Mouse (Mus musculus) MEL-GATA-1-ER (cell line): ENCODE results near the gene Atrx.
"Not testable (repeated sequence)": the region's sequence is repeated elsewhere in the genome, so short reads cannot be mapped to it uniquely, and the experiment has no call there.

Experiments
- DNase-seq: peaks from one replicate; pipeline ENCODE4 v3.0.0-alpha.2; 2012; ENCODE audit warnings: low read depth; ENCODE audit errors: extremely low read depth

Gene Atrx

DNA sequence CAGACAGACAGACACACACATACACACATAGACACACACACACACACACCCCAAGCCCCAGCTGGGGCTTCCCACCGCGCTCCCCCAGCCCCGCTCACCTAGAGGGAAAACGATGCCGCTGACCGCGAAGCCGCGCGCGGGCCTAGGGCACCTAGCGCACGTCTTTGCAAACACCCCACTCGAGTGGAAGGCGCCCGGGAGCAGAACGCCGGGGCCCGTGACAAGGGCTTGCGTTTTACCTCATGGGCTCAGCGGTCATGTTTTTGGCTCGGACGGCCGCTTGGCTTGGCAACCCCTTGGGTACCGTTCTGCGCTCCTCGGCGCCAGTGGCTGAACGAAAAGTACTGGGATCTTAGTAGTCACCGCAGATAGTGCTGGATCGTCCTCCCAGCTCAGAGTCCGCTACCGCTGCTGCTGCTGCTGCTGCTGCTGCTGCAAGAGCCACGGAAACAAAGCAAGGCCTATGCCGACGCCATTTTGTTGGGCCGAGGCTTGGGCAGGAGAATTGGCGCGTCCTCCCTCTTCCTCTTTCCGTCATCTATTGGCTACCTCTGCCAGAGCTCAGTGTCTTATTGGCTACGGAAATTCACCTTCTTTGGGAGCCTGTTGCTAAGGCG is at the start of gene Atrx:
Gene Atrx (minus strand): TSS at position 543 of the 617 bp plus-strand sequence.
- peak; percentile 91 for DNase-seq

GRCm38 (mm10) chrX:105957091-105957490 is 27.9 kb upstream of the Atrx start:
- DNase-seq, result not testable (repeated sequence)

GRCm38 (mm10) chrX:105953999-105954398 is 24.8 kb upstream of the Atrx start:
- no peak for DNase-seq

- DNase-seq, result no peak
Measured at GRCm38 (mm10) chrX:105946357-105946756, 17.2 kb upstream of the Atrx start.

GRCm38 (mm10) chrX:105939245-105939644 is 10.0 kb upstream of the Atrx start:
- no peak for DNase-seq

- DNase-seq, result no peak
Measured at GRCm38 (mm10) chrX:105937736-105938135, 8.5 kb upstream of the Atrx start.

DNA sequence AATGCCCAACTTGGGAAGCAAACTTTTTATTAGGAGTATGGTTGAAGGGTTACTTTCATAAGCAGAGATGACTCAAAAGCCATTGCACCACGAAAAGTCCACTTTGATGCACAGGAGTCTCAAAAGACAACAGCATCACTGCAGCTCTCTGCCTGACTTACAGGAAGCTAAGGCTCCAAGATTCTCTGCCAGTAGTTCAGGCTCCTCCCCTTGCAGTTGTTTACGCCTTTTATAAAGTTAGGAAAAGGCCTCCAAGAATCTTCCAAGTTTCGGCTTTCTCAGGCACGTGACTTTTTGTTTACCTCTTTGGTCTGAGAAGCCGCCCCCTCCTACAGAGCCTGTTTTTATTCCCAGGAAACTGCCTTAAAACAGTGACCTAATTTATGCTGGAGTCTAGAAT is 5.1 kb upstream of the Atrx start:
- no peak for DNase-seq

- no peak for DNase-seq
Measured at GRCm38 (mm10) chrX:105929478-105930038, 355 bp upstream of the Atrx start.

- peak; percentile 30 for DNase-seq
Measured at GRCm38 (mm10) chrX:105927941-105928860, 1.0 kb downstream of the Atrx start.

DNA sequence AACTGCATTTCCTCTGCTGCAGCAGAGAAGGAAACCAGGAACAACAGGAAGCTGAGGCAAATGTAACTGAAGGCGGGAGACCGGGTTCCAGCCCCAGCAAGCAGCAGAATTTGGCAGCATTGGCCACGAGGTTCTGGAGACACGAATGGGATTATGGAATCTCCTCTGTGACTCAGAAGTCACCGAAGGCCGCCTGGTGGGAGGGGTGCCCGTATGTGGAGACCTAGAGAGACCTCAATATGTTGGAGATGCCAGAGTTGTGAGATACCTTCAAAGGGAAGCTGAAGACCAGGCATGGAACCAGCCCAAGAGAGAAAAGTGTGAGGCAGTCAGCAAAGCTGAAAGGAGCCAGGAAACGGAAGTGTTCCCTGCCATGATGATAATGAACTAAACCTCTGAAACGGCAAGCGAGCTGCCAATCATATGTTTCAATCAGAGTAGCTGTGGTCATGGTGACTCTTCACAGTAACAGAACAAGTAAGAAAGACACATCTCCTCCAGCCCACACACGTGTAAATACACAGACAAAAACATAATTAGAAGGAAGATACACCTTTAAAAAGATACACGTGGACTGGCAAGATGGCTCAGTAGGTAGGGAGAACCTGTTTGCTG is 3.0 kb downstream of the Atrx start:
- peak; percentile 54 for DNase-seq

- DNase-seq, result no peak
Measured at GRCm38 (mm10) chrX:105924326-105925070, 4.7 kb downstream of the Atrx start.

- no peak for DNase-seq
Measured at GRCm38 (mm10) chrX:105923896-105924295, 5.3 kb downstream of the Atrx start.

- DNase-seq, result not testable (repeated sequence)
Measured at GRCm38 (mm10) chrX:105922986-105923385, 6.2 kb downstream of the Atrx start.

DNA sequence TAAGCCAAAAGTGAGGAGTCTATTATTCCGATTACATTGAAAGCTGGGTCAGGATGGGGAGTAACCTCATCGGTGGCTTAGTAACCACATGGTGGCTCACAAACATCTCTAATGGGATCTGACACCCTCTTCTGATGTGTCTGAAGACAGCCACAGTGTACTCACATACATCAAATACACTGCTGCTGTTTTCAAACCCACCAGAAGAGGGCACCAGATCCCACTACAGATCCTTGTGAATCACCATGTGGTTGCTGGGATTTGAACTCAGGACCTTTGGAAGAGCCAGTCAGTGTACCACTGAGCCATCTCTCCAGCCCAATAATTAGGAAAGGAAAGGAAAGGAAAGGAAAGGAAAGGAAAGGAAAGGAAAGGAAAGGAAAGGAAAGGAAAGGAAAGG is 7.8 kb downstream of the Atrx start:
- no peak for DNase-seq

- no peak for DNase-seq
Measured at GRCm38 (mm10) chrX:105911728-105912127, 17.5 kb downstream of the Atrx start.

DNA sequence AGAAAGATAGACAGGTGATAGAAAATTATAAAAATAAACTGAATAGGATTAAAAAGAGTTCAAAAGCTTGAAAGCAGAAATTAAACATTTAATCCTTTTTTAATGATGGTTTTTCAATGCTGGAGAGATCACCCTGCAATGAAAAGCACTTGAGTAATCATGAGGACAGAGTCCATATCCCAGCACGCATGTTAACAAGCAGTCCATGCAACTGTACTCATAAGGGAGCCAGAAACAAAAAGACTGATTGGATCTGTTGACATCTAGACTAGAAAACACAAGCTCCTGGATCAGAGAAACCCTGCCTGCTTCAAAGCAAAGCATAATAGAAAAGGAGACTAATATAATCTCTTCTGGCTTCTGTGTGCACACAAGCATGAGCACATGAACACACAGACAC is 27.6 kb downstream of the Atrx start:
- DNase-seq, result no peak

- DNase-seq, result no peak
Measured at GRCm38 (mm10) chrX:105886921-105887320, 42.3 kb downstream of the Atrx start.

DNA sequence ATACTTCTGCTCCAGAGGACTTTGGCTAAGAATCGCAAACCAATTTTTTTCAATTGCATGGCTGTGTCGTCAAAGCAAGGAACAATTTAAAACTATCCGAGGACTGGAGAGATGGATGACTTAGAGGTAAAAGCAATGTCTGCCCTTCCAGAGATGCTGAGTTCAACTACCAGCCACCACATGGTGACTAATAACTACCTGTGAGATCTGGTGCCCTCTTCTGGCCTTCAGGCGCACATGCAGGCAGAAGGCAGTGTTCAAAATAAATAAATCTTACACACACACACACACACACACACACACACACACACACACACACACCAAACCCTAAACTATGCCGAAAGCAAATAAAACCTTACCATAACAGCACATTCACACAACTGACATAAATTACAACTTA is 64.8 kb downstream of the Atrx start:
- DNase-seq, result peak; percentile 29

DNA sequence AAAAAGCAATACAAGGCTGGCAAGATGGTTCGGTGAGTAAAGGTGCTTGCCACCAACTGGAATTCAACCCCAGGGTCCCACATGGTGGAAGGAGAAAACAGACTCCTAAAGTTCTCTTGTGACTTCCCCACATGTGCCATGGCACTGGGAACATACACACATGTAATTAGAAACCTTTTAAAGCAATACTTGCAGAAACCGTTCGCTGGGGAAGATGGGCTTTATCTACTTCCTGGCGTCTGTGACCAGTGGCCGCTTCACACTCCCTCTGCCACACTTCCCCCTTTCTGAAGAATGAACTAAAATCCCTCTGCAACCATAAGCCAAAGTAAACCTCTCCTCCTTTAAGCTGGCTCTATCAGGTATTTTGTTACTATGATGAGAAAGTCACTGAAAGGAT is 104.7 kb downstream of the Atrx start:
- peak; percentile 76 for DNase-seq

DNA sequence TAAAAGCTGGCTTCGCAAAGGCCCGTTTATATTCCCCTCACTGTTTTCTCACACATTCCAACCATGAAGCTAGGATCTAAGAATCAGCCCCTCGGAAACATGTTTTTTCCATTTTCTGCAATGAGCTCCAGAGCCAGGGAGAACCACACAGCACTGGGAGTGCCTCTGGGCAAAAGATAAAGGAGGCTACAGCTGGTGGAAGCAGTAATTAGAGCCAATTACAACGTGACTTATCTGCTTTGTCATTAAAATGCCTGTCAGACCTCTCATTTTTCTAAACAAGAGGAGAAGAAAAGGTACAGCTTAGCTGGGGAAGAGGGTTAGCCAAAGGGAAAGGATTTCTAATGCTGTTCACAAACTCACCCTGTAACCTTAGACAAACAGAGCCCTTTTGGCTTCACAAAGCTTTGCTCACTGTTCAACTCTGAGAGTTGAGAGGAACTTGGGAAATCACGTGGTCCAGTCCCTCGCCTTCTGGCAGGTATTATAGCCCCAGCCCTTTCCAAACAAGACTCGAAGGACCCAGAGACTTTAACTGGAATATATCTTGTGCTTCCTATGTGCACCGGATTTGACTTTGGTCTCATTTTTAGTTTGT is 134.3 kb downstream of the Atrx start:
- no peak for DNase-seq

GRCm38 (mm10) chrX:105773281-105773680 is 155.9 kb downstream of the Atrx start:
- DNase-seq, result no peak
